Mouse (Mus musculus) kidney, postnatal 0 days (tissue): ENCODE measurements at regions not wholly inside any gene's neighbourhood (a gene's known extent, or its start where the extent isn't known, plus 50 kb on each side); places are given as distances from the start of the nearest gene placed in this dataset.

ENCODE experiments used
- ATAC-seq: fragments of 200-750 bp; cut with Nextera tagmentation; replicated peaks from 2 replicates; pipeline ENCODE4 v1.8.0; 2017; ENCODE audit warnings: low read depth, moderate number of reproducible peaks, moderate TSS enrichment, moderate library complexity; ENCODE audit not compliant: low FRiP score
- DNase-seq: peaks from one replicate; pipeline ENCODE4 v3.0.0-alpha.2; 2016; ENCODE audit warnings: low spot score
- H3K27ac ChIP-seq: fragments of 300-500 bp; sonication (generic); 2 replicates; pipeline ENCODE4 v1.5.1; 2014; ENCODE audit warnings: mild to moderate bottlenecking
- H3K27me3 ChIP-seq: fragments of 300-500 bp; sonication (generic); 2 replicates; pipeline ENCODE4 v1.6.1; 2014; ENCODE audit warnings: low read length, mixed read lengths; ENCODE audit not compliant: insufficient read depth
- H3K36me3 ChIP-seq: fragments of 300-500 bp; sonication (generic); 2 replicates; pipeline ENCODE4 v1.6.1; 2014; ENCODE audit warnings: low read length, mixed read lengths; ENCODE audit not compliant: insufficient read depth
- H3K4me1 ChIP-seq: fragments of 300-500 bp; sonication (generic); replicated peaks from 2 replicates; pipeline ENCODE4 v1.6.1; 2014; ENCODE audit warnings: antibody characterized with exemption, low read length, mixed read lengths; ENCODE audit not compliant: insufficient read depth
- H3K4me2 ChIP-seq: fragments of 300-500 bp; sonication (generic); 2 replicates; pipeline ENCODE4 v1.6.1; 2014; ENCODE audit warnings: mild to moderate bottlenecking, low read length, moderate library complexity, mixed read lengths
- H3K4me3 ChIP-seq: fragments of 300-500 bp; sonication (generic); replicated peaks from 2 replicates; pipeline ENCODE4 v1.5.1; 2014; ENCODE audit warnings: low read depth, low read length
- H3K9ac ChIP-seq: fragments of 300-500 bp; sonication (generic); 2 replicates; pipeline ENCODE4 v1.6.1; 2014; ENCODE audit warnings: low read depth, low read length
- H3K9me3 ChIP-seq: fragments of 300-500 bp; sonication (generic); replicated peaks from 2 replicates; pipeline ENCODE4 v1.6.1; 2016; ENCODE audit warnings: low read length, inconsistent platforms, mixed read lengths
- CTCF ChIP-seq: IDR thresholded peaks from 2 replicates; pipeline ENCODE4 v1.5.1; 2016; ENCODE audit warnings: antibody characterized with exemption, low read depth, mild to moderate bottlenecking, moderate library complexity
- WGBS: fragments of 180-500 bp; shearing (Covaris S2); extraction: QIAGEN DNeasy Blood & Tissue Kit; methylation state at CpG from one replicate; pipeline ENCODE4 v1.1.7; 2014; 5-methylcytosine and 5-hydroxymethylcytosine counted together

GRCm38 (mm10) chr17:49149896-49150295, 217.7 kb downstream of the Lrfn2 start:
- Histone ChIP-seq H3K4me1 (no peaks in the 10 kb centered on the region), H3K4me2 (no peak overlapping the region), H3K4me3 (no peak overlapping the region), H3K9me3 (no peaks in the 10 kb centered on the region), H3K27ac (no peak overlapping the region), H3K36me3 (no peaks in the 10 kb centered on the region), H3K9ac (no peak overlapping the region), H3K27me3 (no peaks in the 10 kb centered on the region)
- 89% methylated on average over 4 of the region's 4 CpGs for WGBS
- no peak for TF ChIP-seq CTCF
- no peak for DNase-seq
- no peak for ATAC-seq

GRCm38 (mm10) chr17:49150971-49151422, 218.8 kb downstream of the Lrfn2 start:
- no peak overlapping the region for H3K4me3 ChIP-seq
- H3K27ac ChIP-seq = no peak overlapping the region
- peak; percentile 73 for DNase-seq
- H3K36me3 ChIP-seq = no peaks in the 10 kb centered on the region
- H3K9me3 ChIP-seq = no peaks in the 10 kb centered on the region
- no peaks in the 10 kb centered on the region for H3K27me3 ChIP-seq
- H3K4me1 ChIP-seq = no peaks in the 10 kb centered on the region
- no peak overlapping the region for H3K4me2 ChIP-seq
- H3K9ac ChIP-seq = no peak overlapping the region
- no peak for TF ChIP-seq CTCF
- WGBS = 42% methylated on average over 3 of the region's 3 CpGs
- ATAC-seq = no peak; the same call in 1 of the 2 replicates

- DNase-seq (no peak), ATAC-seq (no peak)
- no peak overlapping the region for H3K9ac ChIP-seq
- WGBS = 77% methylated on average over 9 of the region's 9 CpGs
- no peak overlapping the region for H3K4me2 ChIP-seq
- no peak for TF ChIP-seq CTCF
- no peaks in the 10 kb centered on the region for H3K36me3 ChIP-seq
- no peaks in the 10 kb centered on the region for H3K4me1 ChIP-seq
- no peak overlapping the region for H3K4me3 ChIP-seq
- H3K27me3 ChIP-seq = no peaks in the 10 kb centered on the region
- no peak overlapping the region for H3K27ac ChIP-seq
- no peaks in the 10 kb centered on the region for H3K9me3 ChIP-seq
These were observed 221.8 kb downstream of the Lrfn2 start for GRCm38 (mm10) chr17:49153994-49154393.

- H3K9ac ChIP-seq = no peak overlapping the region
- no peaks in the 10 kb centered on the region for H3K4me1 ChIP-seq
- no peak overlapping the region for H3K4me3 ChIP-seq
- no peak for DNase-seq
- TF ChIP-seq CTCF = no peak
- no peak overlapping the region for H3K27ac ChIP-seq
- no peaks in the 10 kb centered on the region for H3K27me3 ChIP-seq
- 79% methylated on average over 9 of the region's 9 CpGs for WGBS
- no peaks in the 10 kb centered on the region for H3K9me3 ChIP-seq
- no peaks in the 10 kb centered on the region for H3K36me3 ChIP-seq
- no peak for ATAC-seq
- no peak overlapping the region for H3K4me2 ChIP-seq
These were observed 222.9 kb downstream of the Lrfn2 start for GRCm38 (mm10) chr17:49155001-49155515.

GRCm38 (mm10) chr17:49157586-49157985, 225.4 kb downstream of the Lrfn2 start:
- H3K4me2 ChIP-seq = no peak overlapping the region
- no peak for TF ChIP-seq CTCF

GRCm38 (mm10) chr17:49171252-49172047, 239.3 kb downstream of the Lrfn2 start:
- ATAC-seq = no peak
- no peak for TF ChIP-seq CTCF
- H3K4me3 ChIP-seq = peak overlapping the region; percentile 29
- WGBS = 2% methylated on average over 20 of the region's 20 CpGs
- no peak overlapping the region for H3K27ac ChIP-seq
- H3K9me3 ChIP-seq = no peaks in the 10 kb centered on the region
- H3K9ac ChIP-seq = peak overlapping the region; percentile 19; the same call in 1 of the 2 replicates
- no peaks in the 10 kb centered on the region; the same call in 1 of the 2 replicates for H3K4me1 ChIP-seq
- H3K4me2 ChIP-seq = peak overlapping the region; percentile 61
- H3K36me3 ChIP-seq = no peaks in the 10 kb centered on the region
- DNase-seq = peak; percentile 69
- 0 out of 2 replicates have a peak, but pooled peaks cover 7% of the 10 kb centered on the region for H3K27me3 ChIP-seq

More at GRCm38 (mm10) chr17:49157586-49157985, 225.4 kb downstream of the Lrfn2 start:
- no peaks in the 10 kb centered on the region for H3K9me3 ChIP-seq
- DNase-seq = no peak
- no peaks in the 10 kb centered on the region for H3K36me3 ChIP-seq
- no peak overlapping the region for H3K4me3 ChIP-seq
- no peak overlapping the region for H3K9ac ChIP-seq
- 52% methylated on average over 2 of the region's 2 CpGs for WGBS
- no peaks in the 10 kb centered on the region for H3K4me1 ChIP-seq
- no peak overlapping the region for H3K27ac ChIP-seq
- ATAC-seq = no peak
- no peaks in the 10 kb centered on the region for H3K27me3 ChIP-seq
